Mouse (Mus musculus) heart, adult 2 months (tissue): ENCODE results near the gene Lsm12.

Experiments used
- CTCF ChIP-seq: fragments of 200-600 bp; IDR thresholded peaks from 2 replicates; pipeline ENCODE4 v1.8.1; 2022; ENCODE audit warnings: antibody characterized with exemption, mild to moderate bottlenecking, moderate library complexity
- POLR2A ChIP-seq: fragments of 200-500 bp; IDR thresholded peaks from 2 replicates; pipeline ENCODE4 v1.6.1; 2011; ENCODE audit warnings: mild to moderate bottlenecking, low read depth, low read length, control low read depth; ENCODE audit not compliant: insufficient read depth

- TF ChIP-seq CTCF (no peak), POLR2A (no peak)
Observed at GRCm38 (mm10) chr11:102216886-102217240, 31.8 kb upstream of the Lsm12 start.
